Mouse (Mus musculus) midbrain, postnatal 0 days (tissue): ENCODE results near the gene Serpini1. TPM values are rescaled to one million over a fixed set of nuclear protein-coding genes. Genes with fewer than 3 reads are reported as not detected.

Experiments used
- ATAC-seq: fragments of 200-750 bp; cut with Nextera tagmentation; 2 replicates; pipeline ENCODE4 v1.8.0; 2017; ENCODE audit warnings: moderate number of reproducible peaks, mild to moderate bottlenecking, moderate TSS enrichment, moderate library complexity; ENCODE audit not compliant: low FRiP score
- DNase-seq: peaks from one replicate; pipeline ENCODE4 v3.0.0-alpha.2; 2015; ENCODE audit warnings: low spot score
- H3K27ac ChIP-seq: fragments of 300-500 bp; sonication (generic); 2 replicates; pipeline ENCODE4 v1.5.1; 2014; ENCODE audit warnings: low read depth, mild to moderate bottlenecking, low read length, mixed read lengths
- H3K27me3 ChIP-seq: fragments of 300-500 bp; sonication (generic); 2 replicates; pipeline ENCODE4 v1.6.1; 2014; ENCODE audit warnings: low read length, control low read depth, mixed read lengths; ENCODE audit not compliant: insufficient read depth
- H3K36me3 ChIP-seq: fragments of 300-500 bp; sonication (generic); 2 replicates; pipeline ENCODE4 v1.6.1; 2014; ENCODE audit warnings: low read length, control low read depth, mixed read lengths; ENCODE audit not compliant: insufficient read depth
- H3K4me1 ChIP-seq: fragments of 300-500 bp; sonication (generic); 2 replicates; pipeline ENCODE4 v1.6.1; 2014; ENCODE audit warnings: mild to moderate bottlenecking, control low read depth, antibody characterized with exemption, low read length, mixed read lengths; ENCODE audit not compliant: insufficient read depth
- H3K4me2 ChIP-seq: fragments of 300-500 bp; sonication (generic); 2 replicates; pipeline ENCODE4 v1.6.1; 2014; ENCODE audit warnings: low read depth, mild to moderate bottlenecking, low read length, mixed read lengths; ENCODE audit not compliant: poor library complexity, severe bottlenecking
- H3K4me3 ChIP-seq: fragments of 300-500 bp; sonication (generic); 2 replicates; pipeline ENCODE4 v1.5.1; 2014; ENCODE audit warnings: low read depth, mild to moderate bottlenecking, low read length, moderate library complexity
- H3K9ac ChIP-seq: fragments of 300-500 bp; sonication (generic); replicated peaks from 2 replicates; pipeline ENCODE4 v1.6.1; 2014; ENCODE audit warnings: mild to moderate bottlenecking, low read length, moderate library complexity, mixed read lengths; ENCODE audit not compliant: poor library complexity, severe bottlenecking
- H3K9me3 ChIP-seq: fragments of 300-500 bp; sonication (generic); 2 replicates; pipeline ENCODE4 v1.6.1; 2016; ENCODE audit warnings: low read length, control low read depth
- CTCF ChIP-seq: IDR thresholded peaks from 2 replicates; pipeline ENCODE4 v1.5.1; 2016; ENCODE audit warnings: antibody characterized with exemption, mild to moderate bottlenecking
- WGBS: fragments of 180-500 bp; shearing (Covaris S2); extraction: QIAGEN DNeasy Blood & Tissue Kit; methylation state at CpG from one replicate; pipeline ENCODE4 v1.1.7; 2014; 5-methylcytosine and 5-hydroxymethylcytosine counted together
- polyA plus RNA-seq: library from polyadenylated mRNA; unstranded; fragments of >200 nt; fragmentation: Nextera tagmentation; extraction: Ambion mirVana; gene quantifications from 2 replicates; pipeline ENCODE4 v1.2.1, GENCODE M21; 2015
- total RNA-seq: library from RNA; depleted of rRNA; stranded (reverse); fragments of >200 nt; gene quantifications from 2 replicates; pipeline ENCODE4 v1.2.3, GENCODE M21; 2014

Serpini1 gene
- total and polyA plus RNA-seq, 2 experiments from 2014 or later = 102 to 142 TPM

DNA sequence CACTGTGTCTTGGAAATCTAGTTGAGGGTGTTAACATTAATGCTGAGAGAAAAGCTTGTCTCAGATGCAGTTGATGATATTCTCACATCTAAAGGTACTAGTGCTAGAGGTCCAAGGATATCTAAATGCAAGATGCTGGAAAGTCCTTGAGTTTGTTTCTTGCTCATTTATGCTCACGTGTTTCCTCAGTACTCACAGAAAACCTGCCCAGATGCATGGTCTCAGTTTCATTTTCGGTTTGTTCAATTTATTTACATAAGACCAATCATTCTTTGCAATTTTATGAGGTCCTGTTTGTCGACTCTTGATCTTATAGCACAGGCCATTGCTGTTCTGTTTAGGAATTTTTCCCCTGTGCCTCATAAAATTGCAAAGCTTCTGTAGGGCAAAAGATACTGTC lies 109.6 kb downstream of the Serpini1 start:
- no peaks in the 10 kb centered on the region for H3K27me3 ChIP-seq
- H3K36me3 ChIP-seq = no peaks in the 10 kb centered on the region
- H3K4me3 ChIP-seq = no peak overlapping the region
- H3K9ac ChIP-seq = no peak overlapping the region
- ATAC-seq (no peak), DNase-seq (no peak)
- 88% methylated on average over 3 of the region's 3 CpGs for WGBS
- no peaks in the 10 kb centered on the region for H3K4me1 ChIP-seq
- no peak overlapping the region for H3K27ac ChIP-seq
- no peak overlapping the region for H3K4me2 ChIP-seq
- TF ChIP-seq CTCF = no peak
- H3K9me3 ChIP-seq = no peaks in the 10 kb centered on the region

DNA sequence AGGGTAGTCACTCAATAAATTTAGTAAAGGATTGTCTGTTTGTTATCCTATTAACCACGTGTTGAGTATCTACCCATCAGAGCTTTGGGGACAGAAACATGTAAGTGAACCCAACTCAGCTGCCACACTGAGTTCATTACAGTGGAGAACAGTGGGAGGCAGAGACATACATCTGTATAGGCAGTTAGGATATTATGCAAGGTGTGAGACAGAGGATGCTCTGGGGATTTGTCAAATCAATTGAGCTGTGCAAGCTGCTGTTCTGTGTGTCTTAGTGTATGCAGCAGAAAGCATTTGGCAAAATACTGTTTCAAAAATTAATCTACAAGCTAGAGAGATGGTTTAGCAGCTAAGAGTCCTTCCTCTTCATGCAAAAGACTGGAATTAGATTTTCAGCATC lies 113.1 kb downstream of the Serpini1 start:
- Histone ChIP-seq H3K27ac (no peak overlapping the region), H3K4me1 (no peaks in the 10 kb centered on the region), H3K36me3 (no peaks in the 10 kb centered on the region), H3K4me2 (no peak overlapping the region), H3K9me3 (no peaks in the 10 kb centered on the region), H3K9ac (no peak overlapping the region), H3K27me3 (no peaks in the 10 kb centered on the region), H3K4me3 (no peak overlapping the region)
- 44% methylated on average over 1 of the region's 1 CpGs for WGBS
- TF ChIP-seq CTCF = no peak
- no peak for ATAC-seq
- no peak for DNase-seq

DNA sequence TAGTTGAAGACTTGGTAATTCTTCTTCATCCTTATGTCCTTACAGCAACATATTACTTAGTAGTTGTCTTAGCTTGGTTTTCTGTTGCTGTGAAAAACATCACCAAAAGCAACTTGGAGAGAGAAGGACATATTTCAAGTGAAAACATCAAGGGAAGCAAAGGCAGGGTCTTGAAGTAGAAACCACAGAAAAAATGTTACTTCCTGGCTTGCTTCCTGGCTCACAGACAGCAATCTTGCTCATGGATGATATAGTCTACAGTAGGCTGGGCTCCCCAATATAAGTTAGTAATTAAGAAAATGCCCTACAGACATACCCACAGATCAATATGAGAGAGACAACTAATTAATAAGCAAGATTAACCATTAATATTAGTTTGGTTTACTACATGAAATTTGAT lies 125.5 kb downstream of the Serpini1 start:
- ATAC-seq (no peak), DNase-seq (no peak)
- Histone ChIP-seq H3K4me1 (no peaks in the 10 kb centered on the region), H3K9me3 (no peaks in the 10 kb centered on the region), H3K36me3 (no peaks in the 10 kb centered on the region), H3K27ac (no peak overlapping the region), H3K27me3 (no peaks in the 10 kb centered on the region), H3K4me3 (no peak overlapping the region), H3K9ac (no peak overlapping the region), H3K4me2 (no peak overlapping the region)
- no peak for TF ChIP-seq CTCF

DNA sequence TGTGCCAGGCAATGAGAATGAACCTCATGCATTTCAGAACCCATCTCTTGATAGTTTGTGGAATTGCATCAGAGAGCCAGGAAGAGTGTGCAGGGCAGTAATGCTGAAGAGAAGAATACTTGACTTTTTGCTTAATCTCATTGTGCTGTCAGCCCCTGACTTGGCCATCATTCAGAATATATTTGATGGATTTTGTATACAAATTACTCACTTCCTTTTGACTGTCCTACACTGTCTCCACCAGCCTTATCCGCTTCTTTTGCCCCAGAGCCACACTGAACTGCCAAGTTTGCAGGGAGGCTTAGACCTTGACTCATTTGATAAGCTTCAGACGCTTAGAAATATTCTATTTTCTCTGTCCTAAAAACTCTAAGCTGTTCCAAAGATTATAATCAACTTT lies 129.4 kb downstream of the Serpini1 start:
- ATAC-seq (no peak), DNase-seq (no peak)
- Histone ChIP-seq H3K4me2 (no peak overlapping the region), H3K27me3 (no peaks in the 10 kb centered on the region), H3K9ac (no peak overlapping the region), H3K4me3 (no peak overlapping the region), H3K27ac (no peak overlapping the region), H3K36me3 (no peaks in the 10 kb centered on the region), H3K4me1 (no peaks in the 10 kb centered on the region), H3K9me3 (no peaks in the 10 kb centered on the region)
- 80% methylated on average over 2 of the region's 2 CpGs for whole genome bisulfite sequencing
- no peak for TF ChIP-seq CTCF

DNA sequence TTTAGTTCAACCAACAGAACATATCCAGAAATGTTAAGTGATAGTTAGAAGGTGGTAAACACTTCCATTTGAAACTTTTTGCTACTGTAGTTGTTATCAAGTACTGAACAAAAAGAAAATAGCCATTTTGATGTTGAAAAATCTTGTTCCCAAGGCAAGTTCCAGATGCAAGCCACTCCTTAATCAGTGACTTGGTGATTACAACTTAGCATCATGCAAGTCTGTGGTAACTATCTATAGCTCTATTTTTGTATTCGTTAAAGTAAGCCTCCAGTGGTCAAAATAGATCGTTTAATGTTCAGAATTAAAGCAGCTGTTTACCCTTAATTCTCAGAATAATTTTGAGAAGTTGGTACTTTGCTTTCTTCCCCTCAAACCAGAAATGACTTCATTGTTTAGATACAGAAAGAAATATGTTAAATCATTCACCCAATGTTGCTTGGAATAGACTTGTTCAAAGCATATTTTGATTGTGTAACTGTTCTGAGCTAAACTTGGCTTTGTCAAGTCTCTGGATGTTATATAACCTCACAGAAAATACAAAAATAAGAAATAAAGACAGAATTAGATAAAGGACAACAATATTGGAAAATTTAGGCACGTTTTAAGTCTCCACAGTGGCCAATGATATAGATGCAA lies 130.0 kb downstream of the Serpini1 start:
- Histone ChIP-seq H3K27ac (no peak overlapping the region), H3K36me3 (no peaks in the 10 kb centered on the region), H3K9me3 (no peaks in the 10 kb centered on the region), H3K4me2 (no peak overlapping the region), H3K4me3 (no peak overlapping the region), H3K9ac (no peak overlapping the region), H3K4me1 (no peaks in the 10 kb centered on the region), H3K27me3 (no peaks in the 10 kb centered on the region)
- WGBS = 87% methylated on average over 3 of the region's 3 CpGs
- ATAC-seq = no peak
- TF ChIP-seq CTCF = no peak
- no peak for DNase-seq

DNA sequence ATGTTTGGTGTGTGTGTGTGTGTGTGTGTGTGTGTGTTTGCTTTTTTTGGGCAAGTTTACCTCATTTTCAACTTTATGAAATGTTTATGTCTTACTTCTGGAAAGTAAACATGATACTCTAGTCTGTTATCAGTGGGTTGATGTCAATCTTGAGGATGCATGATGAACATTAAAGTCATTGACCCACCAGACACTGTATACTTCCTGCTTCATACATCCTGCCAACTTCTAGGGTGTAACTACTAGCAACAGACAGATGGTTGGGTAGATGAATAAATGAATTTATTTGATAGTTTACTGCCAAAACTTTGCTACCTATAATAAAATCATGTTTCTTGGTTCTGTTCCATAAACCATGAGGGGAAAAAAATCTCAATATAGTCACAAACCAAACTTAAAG lies 133.0 kb downstream of the Serpini1 start:
- DNase-seq (no peak), ATAC-seq (no peak)
- Histone ChIP-seq H3K4me1 (no peaks in the 10 kb centered on the region), H3K27me3 (no peaks in the 10 kb centered on the region), H3K4me2 (no peak overlapping the region), H3K9me3 (no peaks in the 10 kb centered on the region), H3K9ac (no peak overlapping the region), H3K27ac (no peak overlapping the region), H3K4me3 (no peak overlapping the region), H3K36me3 (no peaks in the 10 kb centered on the region)
- no peak for TF ChIP-seq CTCF
